ENCODE assay signal across 23 mouse cellular contexts in genomic region chr7:45144368-45145174, GRCm38 (mm10). TPM values are rescaled to one million over a fixed set of nuclear protein-coding genes. Genes with fewer than 3 reads are reported as not detected.
DNase-seq lines count a peak whose midpoint lies in the region; ATAC-seq lines count a peak whose summit lies in the region.
"Had no signal": no experiment of that assay in that cellular context is flagged by ENCODE, and none has a peak within 500 bp of the region (broad histone marks: within the 10 kb centered on the region; RNA-seq: fewer than 3 reads in every experiment).

No protein-coding gene starts in this region.

- DNase-seq in gastrocnemius, postnatal 25 days = peak; percentile 47
- no peak for DNase-seq in gastrocnemius, adult 18-20 months (ENCODE audit: low spot score)
- no peak for DNase-seq in hindbrain, embryonic 11.5 days (ENCODE audit: low spot score)
- DNase-seq in lung, postnatal 36 days = peak; percentile 57
- DNase-seq in lung, postnatal 14 days = no peak
- DNase-seq: adrenal gland, postnatal 36 days; cerebellum, adult 11 months; gastrocnemius, postnatal 14 days; right cerebral cortex, postnatal 25 days; spleen, adult 18-20 months; thymus, postnatal 14 days had no signal

- 88% methylated on average over 13 of the region's 13 CpGs for WGBS in hindbrain, embryonic 16.5 days
- WGBS in hindbrain, embryonic 11.5 days = 91% methylated on average over 13 of the region's 13 CpGs
- 81% methylated on average over 13 of the region's 13 CpGs for WGBS in stomach, embryonic 16.5 days

- H3K27ac ChIP-seq in hindbrain, embryonic 16.5 days (ENCODE audit: low read depth, low read length) = no peak overlapping the region
- H3K27ac ChIP-seq in hindbrain, embryonic 11.5 days (ENCODE audit: low read depth, low read length) = no peak overlapping the region
- no peak overlapping the region for H3K27ac ChIP-seq in stomach, embryonic 16.5 days (ENCODE audit: low read length)
- H3K27ac ChIP-seq: forebrain, embryonic 15.5 days; hindbrain, postnatal 0 days; kidney, postnatal 0 days; liver, embryonic 12.5 days had no signal

- H3K4me3 ChIP-seq in hindbrain, embryonic 16.5 days (ENCODE audit: low read length) = no peak overlapping the region
- no peak overlapping the region for H3K4me3 ChIP-seq in hindbrain, embryonic 11.5 days (ENCODE audit: low read depth, low read length)
- H3K4me3 ChIP-seq in stomach, embryonic 16.5 days (replicated peaks; ENCODE audit: low read length) = no peak overlapping the region
- H3K4me3 ChIP-seq: forebrain, embryonic 15.5 days; liver, embryonic 12.5 days had no signal

- 0 out of 2 replicates have a peak overlapping the region, but pooled peaks have one; percentile 3 for H3K9ac ChIP-seq in hindbrain, embryonic 16.5 days (ENCODE audit: low read depth, low read length)
- no peak overlapping the region for H3K9ac ChIP-seq in hindbrain, embryonic 11.5 days (ENCODE audit: low read depth, low read length)
- H3K9ac ChIP-seq in stomach, embryonic 16.5 days (ENCODE audit: low read length) = 0 out of 2 replicates have a peak overlapping the region, but pooled peaks have one; percentile 32
- H3K9ac ChIP-seq: forebrain, embryonic 15.5 days; liver, embryonic 12.5 days had no signal

- H3K4me1 ChIP-seq in hindbrain, embryonic 16.5 days (ENCODE audit: control insufficient read depth, insufficient read depth, low read depth, low read length) = no peaks in the 10 kb centered on the region
- H3K4me1 ChIP-seq in hindbrain, embryonic 11.5 days (replicated peaks; ENCODE audit: control insufficient read depth, insufficient read depth, low read length) = no peaks in the 10 kb centered on the region
- H3K4me1 ChIP-seq in stomach, embryonic 16.5 days (ENCODE audit: control insufficient read depth, insufficient read depth, low read length) = peaks cover 3% of the 10 kb centered on the region; the same call in 1 of the 2 replicates
- H3K4me1 ChIP-seq: forebrain, embryonic 15.5 days had no signal

- no peak overlapping the region for H3K4me2 ChIP-seq in hindbrain, embryonic 16.5 days (ENCODE audit: low read length)
- H3K4me2 ChIP-seq in hindbrain, embryonic 11.5 days (replicated peaks; ENCODE audit: low read depth, low read length) = no peak overlapping the region
- H3K4me2 ChIP-seq in stomach, embryonic 16.5 days (ENCODE audit: low read depth, low read length) = no peak overlapping the region
- H3K4me2 ChIP-seq: forebrain, embryonic 15.5 days; heart, embryonic 11.5 days; liver, embryonic 12.5 days had no signal

- no peak for ATAC-seq in hindbrain, embryonic 16.5 days
- no peak for ATAC-seq in hindbrain, embryonic 11.5 days (ENCODE audit: low FRiP score)
- no peak for ATAC-seq in stomach, embryonic 16.5 days (ENCODE audit: insufficient read depth, low FRiP score)
- ATAC-seq: CD4-positive, CD25-positive, alpha-beta regulatory T cell, adult 4 months; forebrain, embryonic 15.5 days; hindbrain, postnatal 0 days; intestine, embryonic 16.5 days; liver, embryonic 12.5 days had no signal

- no peaks in the 10 kb centered on the region for H3K27me3 ChIP-seq in hindbrain, embryonic 16.5 days (replicated peaks; ENCODE audit: control insufficient read depth, insufficient read depth, low read length)
- no peaks in the 10 kb centered on the region for H3K27me3 ChIP-seq in hindbrain, embryonic 11.5 days (ENCODE audit: control insufficient read depth, insufficient read depth, low read length)
- H3K27me3 ChIP-seq in stomach, embryonic 16.5 days (ENCODE audit: control insufficient read depth, insufficient read depth, low read length) = no peaks in the 10 kb centered on the region
- H3K27me3 ChIP-seq: forebrain, embryonic 15.5 days; liver, embryonic 12.5 days had no signal

- H3K9me3 ChIP-seq in hindbrain, embryonic 16.5 days (ENCODE audit: control insufficient read depth, low read length) = no peaks in the 10 kb centered on the region
- no peaks in the 10 kb centered on the region for H3K9me3 ChIP-seq in hindbrain, embryonic 11.5 days (ENCODE audit: control insufficient read depth, low read length)
- H3K9me3 ChIP-seq in stomach, embryonic 16.5 days (replicated peaks; ENCODE audit: control insufficient read depth, low read length) = no peaks in the 10 kb centered on the region
- H3K9me3 ChIP-seq: forebrain, embryonic 15.5 days; liver, embryonic 12.5 days had no signal

- no peaks in the 10 kb centered on the region for H3K36me3 ChIP-seq in hindbrain, embryonic 16.5 days (ENCODE audit: control insufficient read depth, insufficient read depth, low read length)
- no peaks in the 10 kb centered on the region for H3K36me3 ChIP-seq in hindbrain, embryonic 11.5 days (ENCODE audit: control insufficient read depth, insufficient read depth, low read length)
- no peaks in the 10 kb centered on the region; the same call in none of the 2 replicates for H3K36me3 ChIP-seq in stomach, embryonic 16.5 days (ENCODE audit: control insufficient read depth, insufficient read depth, low read length)
- H3K36me3 ChIP-seq: forebrain, embryonic 15.5 days had no signal

RNA-seq across cellular contexts. Expression of gene Flt3l, which starts 8.3 kb away (rescaled TPM):
- 1 to 10 TPM; 4.2 TPM for total RNA-seq in gastrocnemius, postnatal 25 days (2021)
- 1 to 10 TPM; 1.8 to 3.0 TPM for total RNA-seq in gastrocnemius, adult 18-20 months (2021)
- polyA plus RNA-seq in hindbrain, embryonic 16.5 days (2015; fragmentation: Nextera tagmentation; extraction: Ambion mirVana) = 2.0 and 2.8 TPM in 2 replicates
- 1.5 and 1.6 TPM in 2 replicates for polyA plus RNA-seq in hindbrain, embryonic 11.5 days (2014; fragmentation: Nextera tagmentation; extraction: Ambion mirVana)
- 2.2 and 2.8 TPM in 2 replicates for polyA plus RNA-seq in stomach, embryonic 16.5 days (2015; fragmentation: Nextera tagmentation; extraction: Ambion mirVana)

RNA-seq across cellular contexts. Expression of gene Gm45713, which starts 8.5 kb away (rescaled TPM):
- not detected for total RNA-seq in gastrocnemius, postnatal 25 days (2021)
- total RNA-seq in gastrocnemius, adult 18-20 months (2021) = 1 to 10 TPM in 1 of 2 experiments, not detected in 1; 1.2 TPM
- polyA plus RNA-seq in hindbrain, embryonic 16.5 days (2015; fragmentation: Nextera tagmentation; extraction: Ambion mirVana) = 0.16 and 0.37 TPM in 2 replicates
- polyA plus RNA-seq in hindbrain, embryonic 11.5 days (2014; fragmentation: Nextera tagmentation; extraction: Ambion mirVana) = 0.47 TPM in 1 of 2 replicates, not detected in the other
- not detected in 2 replicates for polyA plus RNA-seq in stomach, embryonic 16.5 days (2015; fragmentation: Nextera tagmentation; extraction: Ambion mirVana)
- total RNA-seq: adrenal gland, postnatal 36 days; common myeloid progenitor, adult 5-6 weeks; gastrocnemius, postnatal 14 days; hindbrain, postnatal 0 days; layer of hippocampus, adult 18-20 months; megakaryocyte-erythroid progenitor cell, adult 5-6 weeks had no signal
- polyA plus RNA-seq: CD4-positive, CD25-positive, alpha-beta regulatory T cell, adult 4 months; forebrain, embryonic 15.5 days had no signal

RNA-seq across cellular contexts. Expression of gene Pih1d1, which starts 9.5 kb away (rescaled TPM):
- 10 to 100 TPM; 32.0 to 38.1 TPM for total RNA-seq in gastrocnemius, postnatal 25 days (2021)
- 10 to 100 TPM; 34.2 to 34.5 TPM for total RNA-seq in gastrocnemius, adult 18-20 months (2021)
- polyA plus RNA-seq in hindbrain, embryonic 16.5 days (2015; fragmentation: Nextera tagmentation; extraction: Ambion mirVana) = 94.5 and 97.6 TPM in 2 replicates
- 105 TPM in 2 replicates for polyA plus RNA-seq in hindbrain, embryonic 11.5 days (2014; fragmentation: Nextera tagmentation; extraction: Ambion mirVana)
- polyA plus RNA-seq in stomach, embryonic 16.5 days (2015; fragmentation: Nextera tagmentation; extraction: Ambion mirVana) = 81.0 and 81.9 TPM in 2 replicates

RNA-seq across cellular contexts. Expression of gene Aldh16a1, which starts 9.8 kb away (rescaled TPM):
- total RNA-seq in gastrocnemius, postnatal 25 days (2021) = 10 to 100 TPM; 15.6 to 15.9 TPM
- total RNA-seq in gastrocnemius, adult 18-20 months (2021) = 10 to 100 TPM; 10.6 to 12.8 TPM
- polyA plus RNA-seq in hindbrain, embryonic 16.5 days (2015; fragmentation: Nextera tagmentation; extraction: Ambion mirVana) = 18.8 and 22.9 TPM in 2 replicates
- 20.8 and 28.6 TPM in 2 replicates for polyA plus RNA-seq in hindbrain, embryonic 11.5 days (2014; fragmentation: Nextera tagmentation; extraction: Ambion mirVana)
- 39.5 and 49.2 TPM in 2 replicates for polyA plus RNA-seq in stomach, embryonic 16.5 days (2015; fragmentation: Nextera tagmentation; extraction: Ambion mirVana)

RNA-seq across cellular contexts. Expression of gene Rpl13a, which starts 16.0 kb away (rescaled TPM):
- 100 to 1,000 TPM; 520 to 561 TPM for total RNA-seq in gastrocnemius, postnatal 25 days (2021)
- total RNA-seq in gastrocnemius, adult 18-20 months (2021) = 100 to 1,000 TPM; 643 to 706 TPM
- polyA plus RNA-seq in hindbrain, embryonic 16.5 days (2015; fragmentation: Nextera tagmentation; extraction: Ambion mirVana) = 587 and 622 TPM in 2 replicates
- polyA plus RNA-seq in hindbrain, embryonic 11.5 days (2014; fragmentation: Nextera tagmentation; extraction: Ambion mirVana) = 1,145 and 1,168 TPM in 2 replicates
- polyA plus RNA-seq in stomach, embryonic 16.5 days (2015; fragmentation: Nextera tagmentation; extraction: Ambion mirVana) = 1,102 and 1,332 TPM in 2 replicates

Comparison
In these comparisons a context has a peak if more than half of its experiments do, and no peak if none do; other contexts are left out.
1. DNase-seq: peak in gastrocnemius, postnatal 25 days (single experiment) and lung, postnatal 36 days (single experiment); none in gastrocnemius, adult 18-20 months (single experiment), hindbrain, embryonic 11.5 days (single experiment) and lung, postnatal 14 days (single experiment).